Comparison of ENCODE assay signal across 14 mouse cellular contexts in the genomic region with DNA sequence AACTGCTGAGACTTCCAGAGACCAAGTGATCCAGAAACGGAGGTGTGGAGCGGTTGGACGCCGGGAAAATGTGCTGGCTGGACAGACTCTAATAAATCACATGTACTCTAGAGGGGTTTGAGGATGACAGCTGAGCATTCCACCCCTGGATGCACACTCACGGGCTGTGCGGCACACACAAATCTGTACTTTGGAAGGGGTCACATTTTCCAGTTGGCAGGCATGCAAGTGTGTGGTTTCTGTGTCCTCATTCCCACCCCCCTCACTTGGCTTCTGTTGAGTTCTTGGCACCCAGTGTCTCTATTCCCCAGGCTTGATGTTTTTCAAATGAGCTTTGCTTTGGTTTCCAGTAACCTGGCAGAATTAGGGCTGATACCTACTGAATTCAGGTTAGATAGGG. TPM values are rescaled to one million over a fixed set of nuclear protein-coding genes. Genes with fewer than 3 reads are reported as not detected.
DNase-seq lines count a peak whose midpoint lies in the region; ATAC-seq and TF ChIP-seq lines count a peak whose summit lies in the region.
"Had no signal": no experiment of that assay in that cellular context is flagged by ENCODE, and none has a peak within 500 bp of the region (broad histone marks: within the 10 kb centered on the region; RNA-seq: fewer than 3 reads in every experiment).

No protein-coding gene starts in this region.

- TF ChIP-seq CTCF in layer of hippocampus, adult 2 months (conservative IDR thresholded peaks at IDR 0.05), result no peak
- TF ChIP-seq CTCF in kidney, postnatal 0 days (IDR thresholded peaks at IDR 0.05; ENCODE audit: low read depth), result no peak

- H3K27ac ChIP-seq in embryonic facial prominence, embryonic 14.5 days (replicated peaks; ENCODE audit: low read depth, low read length), result no peak overlapping the region
- H3K27ac ChIP-seq in embryonic facial prominence, embryonic 10.5 days (replicated peaks), result no peak overlapping the region
- peak overlapping the region; percentile 54; the same call in 1 of the 2 replicates for H3K27ac ChIP-seq in layer of hippocampus, adult 2 months
- H3K27ac ChIP-seq in kidney, postnatal 0 days, result no peak overlapping the region
- H3K27ac ChIP-seq: embryonic facial prominence, embryonic 13.5 days; intestine, embryonic 15.5 days; midbrain, embryonic 13.5 days had no signal

- H3K4me3 ChIP-seq in embryonic facial prominence, embryonic 14.5 days (ENCODE audit: low read depth, low read length), result no peak overlapping the region
- H3K4me3 ChIP-seq in embryonic facial prominence, embryonic 10.5 days, result no peak overlapping the region
- H3K4me3 ChIP-seq in layer of hippocampus, adult 2 months, result no peak overlapping the region
- no peak overlapping the region for H3K4me3 ChIP-seq in kidney, postnatal 0 days (replicated peaks; ENCODE audit: low read depth, low read length)
- H3K4me3 ChIP-seq: embryonic facial prominence, embryonic 13.5 days; intestine, embryonic 15.5 days; midbrain, embryonic 13.5 days had no signal

- H3K4me2 ChIP-seq in embryonic facial prominence, embryonic 14.5 days (ENCODE audit: low read depth, low read length), result no peak overlapping the region
- no peak overlapping the region for H3K4me2 ChIP-seq in kidney, postnatal 0 days (ENCODE audit: low read length)
- H3K4me2 ChIP-seq: embryonic facial prominence, embryonic 13.5 days; heart, embryonic 11.5 days; intestine, embryonic 15.5 days; lung, embryonic 14.5 days; midbrain, embryonic 13.5 days had no signal

- DNase-seq in embryonic facial prominence, embryonic 14.5 days (ENCODE audit: low spot score), result peak; percentile 36
- DNase-seq in embryonic facial prominence, embryonic 10.5 days (ENCODE audit: low spot score), result no peak
- DNase-seq in layer of hippocampus, adult 2 months (ENCODE audit: low spot score in 2 of 2), result peak in 1 of 2 experiments; percentile 35
- no peak for DNase-seq in layer of hippocampus, adult 9-10 months (ENCODE audit: low spot score)
- DNase-seq in cerebellum, adult 18-20 months, result peak; percentile 54
- peak; percentile 15 for DNase-seq in kidney, postnatal 0 days (ENCODE audit: low spot score)
- no peak for DNase-seq in lung, postnatal 4 days
- DNase-seq in thymus, adult 18-20 months, result no peak
- DNase-seq: lung, embryonic 14.5 days; right cerebral cortex, postnatal 25 days had no signal

- no peaks in the 10 kb centered on the region for H3K4me1 ChIP-seq in embryonic facial prominence, embryonic 14.5 days (ENCODE audit: control insufficient read depth, insufficient read depth, low read length)
- H3K4me1 ChIP-seq in embryonic facial prominence, embryonic 10.5 days, result no peaks in the 10 kb centered on the region
- H3K4me1 ChIP-seq in kidney, postnatal 0 days (replicated peaks; ENCODE audit: insufficient read depth, low read length), result no peaks in the 10 kb centered on the region
- H3K4me1 ChIP-seq: intestine, embryonic 15.5 days had no signal

- H3K9ac ChIP-seq in embryonic facial prominence, embryonic 14.5 days (ENCODE audit: low read depth, low read length), result no peak overlapping the region
- H3K9ac ChIP-seq in kidney, postnatal 0 days (ENCODE audit: low read depth, low read length), result no peak overlapping the region
- H3K9ac ChIP-seq: embryonic facial prominence, embryonic 13.5 days; intestine, embryonic 15.5 days; lung, embryonic 14.5 days; midbrain, embryonic 13.5 days had no signal

- H3K27me3 ChIP-seq in embryonic facial prominence, embryonic 14.5 days (replicated peaks; ENCODE audit: control insufficient read depth, insufficient read depth, low read length), result no peaks in the 10 kb centered on the region
- H3K27me3 ChIP-seq in embryonic facial prominence, embryonic 10.5 days (replicated peaks; ENCODE audit: low read depth, poor library complexity, severe bottlenecking), result no peaks in the 10 kb centered on the region
- no peaks in the 10 kb centered on the region for H3K27me3 ChIP-seq in kidney, postnatal 0 days (ENCODE audit: insufficient read depth, low read length)
- H3K27me3 ChIP-seq: embryonic facial prominence, embryonic 13.5 days; intestine, embryonic 15.5 days; midbrain, embryonic 13.5 days had no signal

- H3K36me3 ChIP-seq in embryonic facial prominence, embryonic 14.5 days (ENCODE audit: control insufficient read depth, insufficient read depth, low read length), result peaks cover 59% of the 10 kb centered on the region
- H3K36me3 ChIP-seq in embryonic facial prominence, embryonic 10.5 days (replicated peaks), result peaks cover 67% of the 10 kb centered on the region
- peaks cover 33% of the 10 kb centered on the region for H3K36me3 ChIP-seq in kidney, postnatal 0 days (ENCODE audit: insufficient read depth, low read length)

- WGBS in embryonic facial prominence, embryonic 14.5 days, result 76% methylated on average over 6 of the region's 6 CpGs
- 90% methylated on average over 6 of the region's 6 CpGs for WGBS in embryonic facial prominence, embryonic 10.5 days
- 37% methylated on average over 6 of the region's 6 CpGs for WGBS in kidney, postnatal 0 days

- ATAC-seq in embryonic facial prominence, embryonic 14.5 days (ENCODE audit: low read depth), result 0 out of 2 replicates have a peak, but pooled peaks have one; percentile 41
- no peak for ATAC-seq in kidney, postnatal 0 days (replicated peaks; ENCODE audit: low FRiP score, low read depth)
- ATAC-seq: intestine, embryonic 15.5 days; midbrain, embryonic 13.5 days had no signal

- no peaks in the 10 kb centered on the region for H3K9me3 ChIP-seq in embryonic facial prominence, embryonic 14.5 days (ENCODE audit: control insufficient read depth, low read length)
- H3K9me3 ChIP-seq in embryonic facial prominence, embryonic 10.5 days, result no peaks in the 10 kb centered on the region
- H3K9me3 ChIP-seq in kidney, postnatal 0 days (replicated peaks; ENCODE audit: low read length), result no peaks in the 10 kb centered on the region
- H3K9me3 ChIP-seq: embryonic facial prominence, embryonic 13.5 days; intestine, embryonic 15.5 days; midbrain, embryonic 13.5 days had no signal

RNA-seq across cellular contexts. Expression of gene Ikbke, which starts 20.4 kb away (rescaled TPM):
- polyA plus RNA-seq in embryonic facial prominence, embryonic 14.5 days (2014; fragmentation: Nextera tagmentation; extraction: Ambion mirVana), result 4.7 and 6.0 TPM in 2 replicates
- polyA plus RNA-seq in embryonic facial prominence, embryonic 10.5 days (2016; fragmentation: Nextera tagmentation; extraction: Ambion mirVana), result 0.94 and 1.6 TPM in 2 replicates
- 1 to 10 TPM; 2.1 to 3.2 TPM for total RNA-seq in layer of hippocampus, adult 2 months (2021)
- polyA plus RNA-seq in kidney, postnatal 0 days (2015; fragmentation: Nextera tagmentation; extraction: Ambion mirVana), result 3.0 TPM in 2 replicates

RNA-seq across cellular contexts. Expression of gene Rassf5, which starts 54.7 kb away (rescaled TPM):
- polyA plus RNA-seq in embryonic facial prominence, embryonic 14.5 days (2014; fragmentation: Nextera tagmentation; extraction: Ambion mirVana), result 3.1 and 4.0 TPM in 2 replicates
- polyA plus RNA-seq in embryonic facial prominence, embryonic 10.5 days (2016; fragmentation: Nextera tagmentation; extraction: Ambion mirVana), result 1.2 and 1.3 TPM in 2 replicates
- total RNA-seq in layer of hippocampus, adult 2 months (2021), result 10 to 100 TPM; 17.2 to 18.4 TPM
- polyA plus RNA-seq in kidney, postnatal 0 days (2015; fragmentation: Nextera tagmentation; extraction: Ambion mirVana), result 3.4 and 3.8 TPM in 2 replicates

Comparison
In these comparisons a context has a peak if more than half of its experiments do, and no peak if none do; other contexts are left out.
1. DNase-seq: peak in embryonic facial prominence, embryonic 14.5 days (single experiment), cerebellum, adult 18-20 months (2 of 2) and kidney, postnatal 0 days (single experiment); none in embryonic facial prominence, embryonic 10.5 days (single experiment), layer of hippocampus, adult 9-10 months (single experiment), lung, postnatal 4 days (0 of 2) and thymus, adult 18-20 months (0 of 2).